ENCODE assay signal across 8 mouse cellular contexts in genomic region chr5:74677399-74678338, GRCm38 (mm10). TPM values are rescaled to one million over a fixed set of nuclear protein-coding genes. Genes with fewer than 3 reads are reported as not detected.
DNase-seq lines count a peak whose midpoint lies in the region; ATAC-seq and TF ChIP-seq lines count a peak whose summit lies in the region.

No protein-coding gene starts in this region.

- H3K9me3 ChIP-seq in heart, embryonic 12.5 days (replicated peaks) = no peaks in the 10 kb centered on the region
- H3K9me3 ChIP-seq in neural tube, embryonic 13.5 days = no peaks in the 10 kb centered on the region
- H3K9me3 ChIP-seq in kidney, embryonic 14.5 days (ENCODE audit: control insufficient read depth, low read length) = no peaks in the 10 kb centered on the region

- H3K27ac ChIP-seq in heart, embryonic 12.5 days (ENCODE audit: poor library complexity, severe bottlenecking) = no peak overlapping the region
- no peak overlapping the region for H3K27ac ChIP-seq in cortical plate, adult 2 months (ENCODE audit: insufficient read depth, low read length)
- peak overlapping the region; percentile 75 for H3K27ac ChIP-seq in neural tube, embryonic 13.5 days (replicated peaks)
- no peak overlapping the region for H3K27ac ChIP-seq in kidney, embryonic 14.5 days (ENCODE audit: low read depth, low read length)

- no peaks in the 10 kb centered on the region for H3K36me3 ChIP-seq in heart, embryonic 12.5 days
- H3K36me3 ChIP-seq in neural tube, embryonic 13.5 days = no peaks in the 10 kb centered on the region
- H3K36me3 ChIP-seq in kidney, embryonic 14.5 days (ENCODE audit: control insufficient read depth, insufficient read depth, low read length) = no peaks in the 10 kb centered on the region

- no peak overlapping the region for H3K4me3 ChIP-seq in heart, embryonic 12.5 days
- peak overlapping the region; percentile 65 for H3K4me3 ChIP-seq in cortical plate, adult 2 months (ENCODE audit: insufficient read depth, low read length)
- peak overlapping the region; percentile 24 for H3K4me3 ChIP-seq in neural tube, embryonic 13.5 days
- H3K4me3 ChIP-seq in kidney, embryonic 14.5 days (ENCODE audit: low read length) = no peak overlapping the region

- whole genome bisulfite sequencing in heart, embryonic 12.5 days = 59% methylated on average over 19 of the region's 19 CpGs
- 49% methylated on average over 19 of the region's 19 CpGs for WGBS in neural tube, embryonic 13.5 days
- 76% methylated on average over 19 of the region's 19 CpGs for WGBS in kidney, embryonic 14.5 days

- TF ChIP-seq POLR2A in cortical plate, adult 2 months (IDR thresholded peaks at IDR 0.05; ENCODE audit: extremely low read depth, insufficient read depth, low read length) = peak; percentile 99

- no peak overlapping the region; the same call in 1 of the 2 replicates for H3K9ac ChIP-seq in heart, embryonic 12.5 days
- peak overlapping the region; percentile 51 for H3K9ac ChIP-seq in neural tube, embryonic 13.5 days
- H3K9ac ChIP-seq in kidney, embryonic 14.5 days (ENCODE audit: low read depth, low read length) = no peak overlapping the region

- TF ChIP-seq CTCF in cortical plate, adult 2 months (IDR thresholded peaks at IDR 0.05; ENCODE audit: extremely low read depth, insufficient read depth, low read length) = no peak

- H3K27me3 ChIP-seq in heart, embryonic 12.5 days (replicated peaks) = no peaks in the 10 kb centered on the region
- no peaks in the 10 kb centered on the region for H3K27me3 ChIP-seq in neural tube, embryonic 13.5 days
- no peaks in the 10 kb centered on the region for H3K27me3 ChIP-seq in kidney, embryonic 14.5 days (ENCODE audit: control insufficient read depth, insufficient read depth, low read length)

- no peak overlapping the region for H3K4me2 ChIP-seq in heart, embryonic 12.5 days
- H3K4me2 ChIP-seq in neural tube, embryonic 13.5 days = peak overlapping the region; percentile 44
- H3K4me2 ChIP-seq in kidney, embryonic 14.5 days (replicated peaks; ENCODE audit: low read depth, low read length) = no peak overlapping the region

- DNase-seq in heart, adult 18-20 months = peak; percentile 37 to 41
- DNase-seq in layer of hippocampus, adult 18-20 months (ENCODE audit: low spot score in 2 of 2) = peak; percentile 65 to 72
- DNase-seq in thymus, postnatal 4 days = no peak
- DNase-seq in adrenal gland, postnatal 4 days (ENCODE audit: low spot score in 2 of 2) = no peak

- ATAC-seq in heart, embryonic 12.5 days (ENCODE audit: insufficient number of reproducible peaks, low FRiP score) = no peak
- peak; percentile 96 for ATAC-seq in neural tube, embryonic 13.5 days (ENCODE audit: low read depth)
- ATAC-seq in kidney, embryonic 14.5 days (ENCODE audit: low FRiP score, low TSS enrichment) = no peak

- peaks cover 23% of the 10 kb centered on the region for H3K4me1 ChIP-seq in heart, embryonic 12.5 days (replicated peaks)
- H3K4me1 ChIP-seq in cortical plate, adult 2 months (ENCODE audit: control insufficient read depth, insufficient read depth, low read length) = no peaks in the 10 kb centered on the region; the same call in 1 of the 2 replicates
- peaks cover 11% of the 10 kb centered on the region for H3K4me1 ChIP-seq in neural tube, embryonic 13.5 days (replicated peaks)
- no peaks in the 10 kb centered on the region for H3K4me1 ChIP-seq in kidney, embryonic 14.5 days (ENCODE audit: control insufficient read depth, insufficient read depth, low read length)

RNA-seq across cellular contexts. Expression of gene Lnx1, which starts 25.0 kb away (rescaled TPM):
- total RNA-seq in heart, adult 18-20 months (2021) = 10 to 100 TPM; 13.6 to 15.3 TPM
- 0.92 and 1.0 TPM in 2 replicates for polyA plus RNA-seq in heart, embryonic 12.5 days (2016; fragmentation: Nextera tagmentation; extraction: Ambion mirVana)
- polyA plus RNA-seq in cortical plate, adult 2 months (2012; rRNA removed) = 38.1 and 38.7 TPM in 2 replicates
- 10 to 100 TPM; 13.6 to 14.7 TPM for total RNA-seq in layer of hippocampus, adult 18-20 months (2021)
- 3.0 and 3.2 TPM in 2 replicates for polyA plus RNA-seq in neural tube, embryonic 13.5 days (2015; fragmentation: Nextera tagmentation; extraction: Ambion mirVana)
- 1.9 and 2.3 TPM in 2 replicates for polyA plus RNA-seq in kidney, embryonic 14.5 days (2014; fragmentation: Nextera tagmentation; extraction: Ambion mirVana)
- 1 to 10 TPM; 3.6 to 5.1 TPM for total RNA-seq in adrenal gland, postnatal 4 days (2021)

Comparison
In these comparisons a context has a peak if more than half of its experiments do, and no peak if none do; other contexts are left out.
1. DNase-seq: peak in heart, adult 18-20 months (2 of 2) and layer of hippocampus, adult 18-20 months (2 of 2); none in thymus, postnatal 4 days (single experiment) and adrenal gland, postnatal 4 days (0 of 2).
2. H3K4me3 ChIP-seq: peak in cortical plate, adult 2 months (single experiment) and neural tube, embryonic 13.5 days (single experiment); none in heart, embryonic 12.5 days (single experiment) and kidney, embryonic 14.5 days (single experiment).